Mouse (Mus musculus): ENCODE measurements around the gene Mpzl2. TPM values are rescaled to one million over a fixed set of nuclear protein-coding genes. Genes with fewer than 3 reads are reported as not detected.

The Mpzl2 gene
- 0.87 and 1.0 TPM in 2 replicates for polyA plus RNA-seq (2016; fragmentation: Nextera tagmentation; extraction: Ambion mirVana)

DNA sequence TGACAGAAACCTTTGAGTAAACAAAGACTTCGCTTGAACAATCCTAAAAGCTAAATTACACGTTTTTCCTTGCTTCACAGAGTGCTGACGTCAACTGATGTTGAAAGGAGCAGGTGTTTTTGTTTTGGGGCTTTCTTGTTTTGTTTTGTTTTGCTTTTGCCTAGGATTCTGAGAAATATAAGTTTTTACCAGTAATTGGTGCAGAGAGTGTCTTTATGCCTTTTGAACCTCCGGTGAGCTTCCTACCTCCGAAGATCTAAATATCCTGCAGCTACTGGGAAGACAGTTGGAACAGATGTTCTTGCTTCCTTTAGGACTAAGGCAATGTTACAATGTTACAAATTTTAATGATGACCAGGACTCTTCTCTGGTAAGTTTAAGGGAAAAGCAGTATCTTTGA lies at the start of gene Mpzl2:
Mpzl2 (plus strand) TSS at position 301 of the 400 bp plus-strand sequence.
- Histone ChIP-seq H3K27me3 (ENCODE audit: low read depth, poor library complexity, severe bottlenecking) (peaks cover 67% of the 10 kb centered on the region), H3K27ac (replicated peaks) (no peak within 1 kb of the TSS), H3K4me3 (no peak within 1 kb of the TSS), H3K9me3 (replicated peaks) (no peaks in the 10 kb centered on the region), H3K4me1 (peaks cover 21% of the 10 kb centered on the region), H3K36me3 (no peaks in the 10 kb centered on the region)
- DNase-seq (ENCODE audit: low spot score), result no peak
- WGBS, result 68% methylated on average over 5 of the region's 5 CpGs

DNA sequence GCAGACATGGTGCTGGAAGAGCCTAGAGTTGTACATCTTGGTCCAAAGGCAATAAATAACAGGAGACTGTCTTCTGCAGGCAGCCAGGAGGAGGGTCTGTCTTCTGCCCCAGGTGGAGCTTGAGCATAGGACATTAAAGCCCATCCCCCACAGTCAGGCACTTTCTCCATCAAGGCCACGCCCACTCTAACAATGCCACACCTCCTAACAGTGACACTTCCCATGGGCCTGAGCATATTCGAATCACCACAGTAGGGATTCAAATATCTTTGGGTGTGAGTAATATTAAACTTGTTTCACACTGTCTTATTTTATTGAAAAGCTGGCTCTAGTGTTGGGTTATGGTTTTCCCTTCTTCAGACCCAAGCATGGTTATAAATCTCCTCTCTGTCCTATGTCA lies 47.8 kb upstream of the Mpzl2 start:
- no peaks in the 10 kb centered on the region for H3K36me3 ChIP-seq
- DNase-seq (ENCODE audit: low spot score), result no peak
- no peaks in the 10 kb centered on the region for H3K27me3 ChIP-seq (ENCODE audit: low read depth, poor library complexity, severe bottlenecking)
- H3K4me3 ChIP-seq, result no peak overlapping the region
- 73% methylated on average over 2 of the region's 2 CpGs for WGBS
- no peak overlapping the region for H3K27ac ChIP-seq (replicated peaks)
- no peaks in the 10 kb centered on the region for H3K4me1 ChIP-seq
- no peaks in the 10 kb centered on the region; the same call in 1 of the 2 replicates for H3K9me3 ChIP-seq (replicated peaks)

DNA sequence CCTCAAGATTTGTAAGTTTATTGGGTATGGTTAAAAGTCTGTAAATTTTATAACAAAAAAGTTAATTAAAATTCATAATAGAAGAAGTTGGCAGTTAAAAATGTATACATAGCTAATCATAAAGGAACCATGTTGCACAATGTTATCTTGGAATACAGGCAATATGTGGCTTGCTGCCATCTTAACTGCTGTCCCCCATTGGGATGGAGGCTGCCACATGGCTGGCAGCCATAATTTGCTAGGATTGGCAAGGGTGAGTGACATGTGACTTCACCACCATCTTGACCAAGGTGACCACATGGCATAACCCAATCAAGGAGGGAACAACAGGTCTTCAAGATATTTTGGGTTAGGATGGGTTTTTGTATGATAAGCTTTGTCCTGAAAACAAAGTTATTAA lies 47.3 kb upstream of the Mpzl2 start:
- Histone ChIP-seq H3K9me3 (replicated peaks) (no peaks in the 10 kb centered on the region; the same call in 1 of the 2 replicates), H3K36me3 (no peaks in the 10 kb centered on the region), H3K27ac (replicated peaks) (no peak overlapping the region), H3K4me1 (no peaks in the 10 kb centered on the region), H3K27me3 (ENCODE audit: low read depth, poor library complexity, severe bottlenecking) (no peaks in the 10 kb centered on the region), H3K4me3 (no peak overlapping the region)
- DNase-seq (ENCODE audit: low spot score), result no peak

DNA sequence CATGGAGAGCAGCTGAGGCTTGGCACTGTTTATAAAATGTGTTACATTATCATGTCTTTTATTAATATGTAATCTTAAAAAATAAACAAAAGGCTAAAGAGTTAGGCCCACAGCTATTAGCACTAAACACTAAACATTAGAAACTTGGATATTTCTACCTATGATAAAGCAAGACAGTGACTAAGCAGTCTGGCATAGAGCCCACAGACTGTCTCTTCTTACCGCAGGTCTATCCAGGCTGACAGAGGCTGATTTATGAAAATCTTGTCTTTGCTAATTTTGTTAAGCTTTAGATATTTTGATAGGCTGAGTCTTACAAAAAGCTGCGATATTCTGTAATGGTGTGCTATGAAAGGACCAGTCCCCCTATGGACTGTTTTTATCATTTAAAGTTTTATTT lies 46.3 kb upstream of the Mpzl2 start:
- no peak overlapping the region for H3K4me3 ChIP-seq
- no peaks in the 10 kb centered on the region; the same call in 1 of the 2 replicates for H3K9me3 ChIP-seq (replicated peaks)
- H3K36me3 ChIP-seq, result no peaks in the 10 kb centered on the region
- no peak overlapping the region for H3K27ac ChIP-seq (replicated peaks)
- H3K27me3 ChIP-seq (ENCODE audit: low read depth, poor library complexity, severe bottlenecking), result no peaks in the 10 kb centered on the region
- no peaks in the 10 kb centered on the region for H3K4me1 ChIP-seq
- DNase-seq (ENCODE audit: low spot score), result no peak
- WGBS, result 93% methylated on average over 2 of the region's 2 CpGs

DNA sequence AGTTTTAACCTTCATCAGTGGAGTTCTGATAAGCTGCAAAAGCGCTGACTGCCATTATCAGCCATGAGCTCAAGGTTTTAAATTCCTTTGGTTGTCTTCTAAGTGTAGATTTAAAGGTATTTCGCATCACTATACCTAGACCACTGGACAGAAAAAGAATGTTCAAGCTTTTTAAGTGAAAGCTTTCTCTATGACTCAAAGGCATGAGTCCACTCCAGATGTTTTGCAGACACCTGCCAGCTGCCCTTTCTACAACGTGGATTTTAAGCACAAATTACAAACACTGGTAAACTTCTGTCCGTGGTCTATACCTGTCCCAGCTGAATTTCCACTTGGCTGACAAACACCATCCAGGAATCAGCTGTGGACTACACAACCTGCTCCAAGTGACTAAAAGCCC lies 44.6 kb upstream of the Mpzl2 start:
- Histone ChIP-seq H3K4me3 (no peak overlapping the region), H3K36me3 (no peaks in the 10 kb centered on the region), H3K4me1 (no peaks in the 10 kb centered on the region), H3K27me3 (ENCODE audit: low read depth, poor library complexity, severe bottlenecking) (no peaks in the 10 kb centered on the region), H3K27ac (replicated peaks) (no peak overlapping the region), H3K9me3 (replicated peaks) (no peaks in the 10 kb centered on the region; the same call in 1 of the 2 replicates)
- DNase-seq (ENCODE audit: low spot score), result no peak
- 80% methylated on average over 4 of the region's 4 CpGs for WGBS

DNA sequence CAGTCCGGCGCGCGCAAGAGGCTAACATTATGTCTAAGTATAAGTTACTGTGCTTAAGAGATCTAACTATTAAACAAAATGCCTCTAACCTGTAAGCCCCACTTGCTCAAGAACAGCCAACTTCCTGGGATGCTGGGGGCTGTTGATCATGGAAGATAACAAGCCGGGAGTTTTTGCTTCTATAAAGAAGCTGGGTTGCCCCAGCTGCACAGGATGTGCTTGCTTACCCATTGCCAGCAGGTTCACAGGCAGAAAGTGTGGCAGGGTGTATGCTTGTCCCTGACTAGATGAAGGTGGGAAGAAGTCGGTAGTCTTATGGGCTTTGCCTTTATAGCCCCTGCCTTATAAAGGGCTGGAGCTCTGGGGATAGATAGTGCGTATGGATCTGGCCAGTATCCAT lies 43.0 kb upstream of the Mpzl2 start:
- no peaks in the 10 kb centered on the region; the same call in 1 of the 2 replicates for H3K9me3 ChIP-seq (replicated peaks)
- no peaks in the 10 kb centered on the region for H3K27me3 ChIP-seq (ENCODE audit: low read depth, poor library complexity, severe bottlenecking)
- no peaks in the 10 kb centered on the region for H3K36me3 ChIP-seq
- no peak overlapping the region for H3K4me3 ChIP-seq
- 94% methylated on average over 7 of the region's 7 CpGs for WGBS
- H3K27ac ChIP-seq (replicated peaks), result no peak overlapping the region
- peaks cover 3% of the 10 kb centered on the region; the same call in 1 of the 2 replicates for H3K4me1 ChIP-seq
- no peak for DNase-seq (ENCODE audit: low spot score)

DNA sequence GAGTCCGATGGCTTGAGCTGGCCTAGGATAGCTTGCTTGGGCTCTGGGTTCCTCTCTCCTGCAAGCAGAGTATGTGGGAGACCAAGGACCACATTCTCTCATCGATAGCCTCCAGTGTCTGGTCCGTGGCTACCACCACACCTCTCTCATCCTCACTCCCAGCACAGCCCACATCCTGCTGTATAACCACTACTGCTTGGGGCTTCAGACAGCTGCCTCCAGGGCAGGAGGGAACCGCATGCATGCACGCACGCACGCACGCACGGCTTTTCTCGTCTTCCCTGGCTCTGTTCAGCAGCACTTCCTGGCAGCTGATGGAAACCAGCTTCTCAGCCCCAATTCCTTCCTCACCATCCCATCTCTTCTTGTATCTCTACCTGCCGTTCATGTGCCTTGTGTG lies 41.5 kb upstream of the Mpzl2 start:
- Histone ChIP-seq H3K9me3 (replicated peaks) (no peaks in the 10 kb centered on the region; the same call in 1 of the 2 replicates), H3K4me3 (no peak overlapping the region), H3K27ac (replicated peaks) (no peak overlapping the region), H3K4me1 (peaks cover 3% of the 10 kb centered on the region; the same call in 1 of the 2 replicates), H3K27me3 (ENCODE audit: low read depth, poor library complexity, severe bottlenecking) (no peaks in the 10 kb centered on the region), H3K36me3 (no peaks in the 10 kb centered on the region)
- no peak for DNase-seq (ENCODE audit: low spot score)
- WGBS, result 75% methylated on average over 11 of the region's 11 CpGs

DNA sequence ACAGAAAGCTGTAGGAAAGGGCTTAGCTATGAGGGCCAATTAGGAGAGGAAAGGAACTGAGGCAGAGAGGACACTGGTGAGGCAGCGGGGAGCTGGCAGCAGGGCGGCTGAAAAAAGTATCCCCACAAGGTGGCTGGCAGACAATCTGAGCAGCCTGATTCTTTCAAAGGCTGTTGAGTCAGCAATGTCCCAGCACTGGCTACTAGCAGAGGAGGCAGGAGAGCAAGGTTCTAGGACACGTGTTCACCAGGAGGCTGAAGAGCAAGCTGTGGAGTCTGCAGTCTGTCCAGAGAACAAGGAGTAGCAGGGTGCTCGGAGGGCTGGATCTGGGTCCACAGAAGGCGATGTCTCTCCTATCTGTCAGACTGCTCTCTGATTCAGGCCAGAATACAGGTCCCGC lies 40.4 kb upstream of the Mpzl2 start:
- 65% methylated on average over 6 of the region's 6 CpGs for WGBS
- Histone ChIP-seq H3K4me1 (peaks cover 3% of the 10 kb centered on the region; the same call in 1 of the 2 replicates), H3K27me3 (ENCODE audit: low read depth, poor library complexity, severe bottlenecking) (no peaks in the 10 kb centered on the region), H3K4me3 (no peak overlapping the region), H3K36me3 (no peaks in the 10 kb centered on the region), H3K27ac (replicated peaks) (no peak overlapping the region), H3K9me3 (replicated peaks) (no peaks in the 10 kb centered on the region; the same call in 1 of the 2 replicates)
- no peak for DNase-seq (ENCODE audit: low spot score)

DNA sequence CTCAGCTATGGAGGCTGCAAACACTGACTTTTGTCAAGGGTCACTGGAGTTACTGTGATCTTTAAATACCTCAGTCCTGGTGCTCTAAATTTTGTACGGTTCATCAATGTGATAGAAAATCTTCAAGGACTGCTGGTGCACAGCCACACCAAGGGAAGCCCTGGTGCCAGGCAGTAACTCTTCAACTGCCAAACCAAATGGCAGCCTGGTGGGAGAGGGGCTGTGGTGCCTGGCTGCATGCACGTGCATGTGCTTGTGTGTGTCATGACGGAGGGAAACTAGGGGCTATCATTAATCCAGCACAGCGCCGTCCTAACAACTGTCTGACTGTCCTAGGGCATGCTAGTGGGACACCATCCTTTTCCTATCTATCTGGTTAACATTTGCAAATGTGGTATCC lies 39.8 kb upstream of the Mpzl2 start:
- whole genome bisulfite sequencing, result 80% methylated on average over 5 of the region's 5 CpGs
- Histone ChIP-seq H3K4me3 (no peak overlapping the region), H3K9me3 (replicated peaks) (no peaks in the 10 kb centered on the region; the same call in 1 of the 2 replicates), H3K36me3 (no peaks in the 10 kb centered on the region), H3K27me3 (ENCODE audit: low read depth, poor library complexity, severe bottlenecking) (no peaks in the 10 kb centered on the region), H3K4me1 (peaks cover 3% of the 10 kb centered on the region; the same call in 1 of the 2 replicates), H3K27ac (replicated peaks) (no peak overlapping the region)
- no peak for DNase-seq (ENCODE audit: low spot score)

DNA sequence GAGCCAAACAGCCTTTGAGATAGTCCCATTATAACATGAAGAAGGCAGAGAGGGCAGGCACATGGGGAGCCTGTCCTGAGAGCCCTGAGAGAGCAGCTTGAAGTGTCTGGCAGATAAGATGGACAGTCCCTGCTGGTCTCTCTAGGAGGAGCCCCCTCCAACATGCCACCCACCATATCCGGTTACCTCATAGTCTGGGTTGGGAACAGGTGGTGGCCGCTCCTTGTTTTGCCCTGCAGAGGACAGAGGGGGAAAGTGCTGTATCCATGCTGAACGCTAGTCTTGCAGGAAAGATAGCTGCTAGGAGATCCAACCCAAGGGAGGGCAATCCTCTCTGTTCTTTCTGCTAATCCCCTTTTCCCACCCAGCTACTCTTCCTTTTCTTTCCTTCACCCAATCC lies 39.4 kb upstream of the Mpzl2 start:
- no peak for DNase-seq (ENCODE audit: low spot score)
- no peak overlapping the region for H3K27ac ChIP-seq (replicated peaks)
- H3K27me3 ChIP-seq (ENCODE audit: low read depth, poor library complexity, severe bottlenecking), result no peaks in the 10 kb centered on the region
- H3K36me3 ChIP-seq, result no peaks in the 10 kb centered on the region
- 76% methylated on average over 3 of the region's 3 CpGs for WGBS
- no peak overlapping the region for H3K4me3 ChIP-seq
- H3K4me1 ChIP-seq, result peaks cover 3% of the 10 kb centered on the region; the same call in 1 of the 2 replicates
- no peaks in the 10 kb centered on the region; the same call in 1 of the 2 replicates for H3K9me3 ChIP-seq (replicated peaks)

DNA sequence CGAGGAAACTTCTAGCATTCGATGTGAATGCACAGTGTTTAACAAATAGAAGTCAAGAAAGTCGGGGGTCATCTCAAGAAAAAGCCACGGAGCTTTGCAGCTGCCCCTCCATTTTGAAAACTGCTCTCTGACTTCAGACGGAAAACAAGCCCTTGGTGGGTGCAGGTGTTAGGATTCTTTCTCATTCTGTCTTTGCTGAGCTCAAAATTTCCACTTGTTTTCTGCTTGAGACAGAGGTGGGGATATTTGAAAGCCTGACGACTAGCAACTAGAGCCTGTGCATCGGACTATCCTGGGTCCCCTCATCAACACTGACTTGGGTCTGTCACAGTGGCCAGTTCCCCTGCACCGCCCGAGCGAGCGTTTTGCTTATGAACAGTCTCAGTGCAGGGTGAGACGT lies 32.2 kb upstream of the Mpzl2 start:
- Histone ChIP-seq H3K27ac (replicated peaks) (no peak overlapping the region), H3K4me3 (no peak overlapping the region), H3K9me3 (replicated peaks) (no peaks in the 10 kb centered on the region), H3K36me3 (no peaks in the 10 kb centered on the region), H3K27me3 (ENCODE audit: low read depth, poor library complexity, severe bottlenecking) (no peaks in the 10 kb centered on the region), H3K4me1 (no peaks in the 10 kb centered on the region)
- no peak for DNase-seq (ENCODE audit: low spot score)
- WGBS, result 82% methylated on average over 12 of the region's 12 CpGs

DNA sequence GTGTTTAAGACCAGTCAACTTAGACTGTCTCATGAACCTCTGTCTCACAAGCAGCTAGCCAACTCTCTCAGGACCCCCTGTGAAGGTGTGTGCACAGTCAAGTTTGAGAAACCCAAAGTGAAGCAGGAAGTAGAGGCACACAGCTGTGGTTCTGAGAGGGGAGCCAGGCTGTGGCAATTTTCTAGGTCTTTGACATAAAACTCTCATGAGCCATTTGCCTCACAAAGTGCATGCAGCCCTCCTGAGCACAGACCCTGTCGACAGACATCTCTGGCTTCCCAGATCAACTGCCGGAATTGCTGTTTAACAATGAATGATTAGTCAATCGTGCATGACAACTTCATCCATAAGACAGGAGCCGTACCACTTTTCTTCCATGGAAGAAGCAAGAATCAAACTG lies 31.3 kb upstream of the Mpzl2 start:
- WGBS, result 71% methylated on average over 4 of the region's 4 CpGs
- DNase-seq (ENCODE audit: low spot score), result no peak
- H3K9me3 ChIP-seq (replicated peaks), result no peaks in the 10 kb centered on the region
- H3K4me3 ChIP-seq, result no peak overlapping the region
- H3K4me1 ChIP-seq, result no peaks in the 10 kb centered on the region
- H3K27ac ChIP-seq (replicated peaks), result no peak overlapping the region
- no peaks in the 10 kb centered on the region for H3K36me3 ChIP-seq
- H3K27me3 ChIP-seq (ENCODE audit: low read depth, poor library complexity, severe bottlenecking), result no peaks in the 10 kb centered on the region

DNA sequence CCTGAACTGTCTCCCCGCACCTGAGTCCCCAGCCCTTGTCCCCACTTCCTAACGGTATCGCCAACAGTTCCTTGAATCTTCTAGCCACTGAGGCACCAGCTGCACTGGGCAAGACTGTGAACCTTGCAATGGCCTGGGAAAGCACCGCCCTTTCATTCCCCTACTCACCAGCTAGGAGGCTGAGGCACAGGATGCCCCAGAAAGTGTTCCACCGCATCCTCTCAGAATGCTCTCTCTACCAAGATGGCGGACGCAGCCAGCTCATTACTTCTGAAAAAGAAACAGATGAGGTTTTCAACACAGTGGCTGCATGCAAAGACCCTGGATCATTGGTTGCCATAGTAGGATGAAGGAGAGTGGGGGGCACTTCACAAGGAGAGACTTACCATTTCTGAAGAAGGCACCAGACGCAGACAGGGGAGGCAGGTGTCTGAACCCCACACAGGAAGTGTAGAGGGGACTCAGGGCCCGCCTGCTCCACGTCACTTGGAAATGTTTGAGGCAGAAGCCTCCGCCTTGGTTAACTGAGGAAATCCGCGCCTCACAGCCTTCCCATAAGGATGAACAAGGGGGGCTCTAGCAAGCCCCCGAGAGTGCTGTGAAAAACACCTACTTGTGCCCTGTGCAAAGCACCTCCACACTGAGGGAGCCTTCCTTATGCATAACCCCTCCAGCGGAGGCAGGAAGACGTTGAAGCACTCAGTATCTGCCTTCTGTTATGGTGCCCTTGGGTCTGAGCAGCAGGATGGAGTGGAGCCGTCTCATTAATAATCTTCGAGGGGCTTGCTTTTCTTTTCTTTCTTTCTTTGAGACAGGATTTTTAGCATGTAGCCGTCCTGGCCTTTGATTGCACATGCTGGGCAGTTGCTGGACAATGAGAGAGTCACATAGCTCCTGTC lies 30.2 kb upstream of the Mpzl2 start, which contains the start of gene Cd3e:
Cd3e (minus strand) TSS at position 448 of the 899 bp plus-strand sequence.
- no peaks in the 10 kb centered on the region for H3K4me1 ChIP-seq
- H3K36me3 ChIP-seq, result no peaks in the 10 kb centered on the region
- 88% methylated on average over 19 of the region's 19 CpGs for WGBS
- no peak within 1 kb of the TSS for H3K4me3 ChIP-seq
- no peak within 1 kb of the TSS for H3K27ac ChIP-seq (replicated peaks)
- no peaks in the 10 kb centered on the region for H3K9me3 ChIP-seq (replicated peaks)
- H3K27me3 ChIP-seq (ENCODE audit: low read depth, poor library complexity, severe bottlenecking), result no peaks in the 10 kb centered on the region
- DNase-seq (ENCODE audit: low spot score), result no peak
